Comparison of ENCODE assay signal across 9 mouse cellular contexts in the genomic region with DNA sequence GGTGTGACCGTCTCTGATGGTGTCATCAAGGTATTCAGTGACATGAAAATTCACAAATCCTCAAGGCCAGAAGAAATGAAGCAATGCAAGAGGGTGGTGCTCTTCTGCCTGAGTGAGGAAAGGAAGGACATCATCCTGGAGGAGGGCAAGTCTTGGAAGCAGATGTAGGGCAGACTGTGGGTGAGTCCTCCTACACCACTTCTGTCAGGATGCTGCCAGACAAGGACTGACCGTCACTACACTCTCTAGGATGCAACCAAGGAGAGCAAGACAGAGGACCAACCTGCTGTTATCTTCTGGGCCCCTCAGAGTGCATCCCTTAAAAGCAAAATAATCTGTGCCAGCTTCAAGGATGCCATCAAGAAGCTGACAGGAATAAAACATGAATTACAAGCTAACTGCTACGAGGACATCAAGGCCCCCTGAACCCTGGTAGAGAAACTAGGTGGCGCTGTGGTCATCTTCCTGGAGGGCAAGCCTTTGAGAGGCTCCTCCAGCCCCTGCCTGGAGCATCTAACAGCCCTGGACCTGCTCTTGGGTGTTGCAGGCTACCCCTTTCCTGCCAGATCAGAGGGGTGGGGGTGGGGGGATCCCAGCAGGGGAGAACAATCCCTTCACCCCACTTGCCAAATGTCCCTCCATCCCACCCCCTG. TPM values are rescaled to one million over a fixed set of nuclear protein-coding genes. Genes with fewer than 3 reads are reported as not detected.
DNase-seq lines count a peak whose midpoint lies in the region; ATAC-seq and TF ChIP-seq lines count a peak whose summit lies in the region.
"Had no signal": no experiment of that assay in that cellular context is flagged by ENCODE, and none has a peak within 500 bp of the region (broad histone marks: within the 10 kb centered on the region; RNA-seq: fewer than 3 reads in every experiment).

No protein-coding gene starts in this region.

- DNase-seq in CD4-positive, CD25-positive, alpha-beta regulatory T cell, adult 2 months (ENCODE audit: low read depth, low spot score) = peak; percentile 48
- no peak for DNase-seq in kidney, postnatal 0 days (ENCODE audit: low spot score)
- no peak for DNase-seq in kidney, postnatal 14 days
- peak; percentile 40 for DNase-seq in urinary bladder, postnatal 14 days (ENCODE audit: low spot score)
- no peak for DNase-seq in urinary bladder, adult 2 months (ENCODE audit: low spot score)
- no peak for DNase-seq in Muller cell, postnatal 12 days (ENCODE audit: inconsistent ontology term)
- DNase-seq in cerebellum, postnatal 36 days = no peak

- H3K4me1 ChIP-seq in kidney, postnatal 0 days (replicated peaks; ENCODE audit: insufficient read depth, low read length) = peaks cover 15% of the 10 kb centered on the region

- peak; percentile 46 for TF ChIP-seq CTCF in kidney, postnatal 0 days (IDR thresholded peaks at IDR 0.05; ENCODE audit: low read depth)

- H3K27ac ChIP-seq in kidney, postnatal 0 days = no peak overlapping the region
- H3K27ac ChIP-seq: liver, embryonic 15.5 days had no signal

- 44% methylated on average over 4 of the region's 4 CpGs for WGBS in kidney, postnatal 0 days

- no peaks in the 10 kb centered on the region for H3K27me3 ChIP-seq in kidney, postnatal 0 days (ENCODE audit: insufficient read depth, low read length)

- H3K9ac ChIP-seq in kidney, postnatal 0 days (ENCODE audit: low read depth, low read length) = no peak overlapping the region
- H3K9ac ChIP-seq: liver, embryonic 15.5 days had no signal

- H3K9me3 ChIP-seq in kidney, postnatal 0 days (replicated peaks; ENCODE audit: low read length) = no peaks in the 10 kb centered on the region
- H3K9me3 ChIP-seq: liver, embryonic 15.5 days had no signal

- ATAC-seq in CD4-positive, CD25-positive, alpha-beta regulatory T cell, adult 4 months = no peak
- no peak for ATAC-seq in kidney, postnatal 0 days (replicated peaks; ENCODE audit: low FRiP score, low read depth)

- no peak overlapping the region for H3K4me2 ChIP-seq in kidney, postnatal 0 days (ENCODE audit: low read length)
- H3K4me2 ChIP-seq: liver, embryonic 15.5 days had no signal

- no peaks in the 10 kb centered on the region for H3K36me3 ChIP-seq in kidney, postnatal 0 days (ENCODE audit: insufficient read depth, low read length)

- H3K4me3 ChIP-seq in kidney, postnatal 0 days (replicated peaks; ENCODE audit: low read depth, low read length) = no peak overlapping the region
- H3K4me3 ChIP-seq: liver, embryonic 15.5 days had no signal

RNA-seq across cellular contexts. Expression of gene Slc2a4, which starts 2.9 kb away (rescaled TPM):
- polyA plus RNA-seq in CD4-positive, CD25-positive, alpha-beta regulatory T cell, adult 4 months (2017; shearing (Covaris generic)) = not detected
- 21.4 and 23.1 TPM in 2 replicates for polyA plus RNA-seq in kidney, postnatal 0 days (2015; fragmentation: Nextera tagmentation; extraction: Ambion mirVana)
- 146 and 167 TPM in 2 replicates for polyA plus RNA-seq in urinary bladder, adult 2 months (2012; rRNA removed)

RNA-seq across cellular contexts. Expression of gene Cldn7, which starts 13.6 kb away (rescaled TPM):
- polyA plus RNA-seq in CD4-positive, CD25-positive, alpha-beta regulatory T cell, adult 4 months (2017; shearing (Covaris generic)) = not detected
- 238 and 246 TPM in 2 replicates for polyA plus RNA-seq in kidney, postnatal 0 days (2015; fragmentation: Nextera tagmentation; extraction: Ambion mirVana)
- polyA plus RNA-seq in urinary bladder, adult 2 months (2012; rRNA removed) = 67.1 and 69.1 TPM in 2 replicates

RNA-seq across cellular contexts. Expression of gene Ybx2, which starts 15.3 kb away (rescaled TPM):
- polyA plus RNA-seq in CD4-positive, CD25-positive, alpha-beta regulatory T cell, adult 4 months (2017; shearing (Covaris generic)) = not detected
- 6.8 and 7.5 TPM in 2 replicates for polyA plus RNA-seq in kidney, postnatal 0 days (2015; fragmentation: Nextera tagmentation; extraction: Ambion mirVana)
- polyA plus RNA-seq in urinary bladder, adult 2 months (2012; rRNA removed) = 3.7 and 6.2 TPM in 2 replicates
- polyA plus RNA-seq: liver, embryonic 15.5 days had no signal

RNA-seq across cellular contexts. Expression of gene Eif5a, which starts 29.2 kb away (rescaled TPM):
- 1,000 to 10,000 TPM; 1,067 to 1,377 TPM for polyA plus RNA-seq in CD4-positive, CD25-positive, alpha-beta regulatory T cell, adult 4 months (2017; shearing (Covaris generic))
- polyA plus RNA-seq in kidney, postnatal 0 days (2015; fragmentation: Nextera tagmentation; extraction: Ambion mirVana) = 1,371 and 1,476 TPM in 2 replicates
- 565 and 624 TPM in 2 replicates for polyA plus RNA-seq in urinary bladder, adult 2 months (2012; rRNA removed)

RNA-seq across cellular contexts. Expression of gene Ctdnep1, which starts 30.0 kb away (rescaled TPM):
- 10 to 100 TPM; 21.1 to 25.4 TPM for polyA plus RNA-seq in CD4-positive, CD25-positive, alpha-beta regulatory T cell, adult 4 months (2017; shearing (Covaris generic))
- 28.3 and 29.1 TPM in 2 replicates for polyA plus RNA-seq in kidney, postnatal 0 days (2015; fragmentation: Nextera tagmentation; extraction: Ambion mirVana)
- 82.0 and 95.4 TPM in 2 replicates for polyA plus RNA-seq in urinary bladder, adult 2 months (2012; rRNA removed)

Comparison
In these comparisons a context has a peak if more than half of its experiments do, and no peak if none do; other contexts are left out.
1. DNase-seq: peak in CD4-positive, CD25-positive, alpha-beta regulatory T cell, adult 2 months (single experiment) and urinary bladder, postnatal 14 days (single experiment); none in kidney, postnatal 0 days (single experiment), kidney, postnatal 14 days (single experiment), urinary bladder, adult 2 months (single experiment), Muller cell, postnatal 12 days (single experiment) and cerebellum, postnatal 36 days (0 of 2).
2. RNA of gene Slc2a4, which starts 2.9 kb away (polyA plus RNA-seq): 146 to 167 TPM in urinary bladder, adult 2 months and 21.4 to 23.1 TPM in kidney, postnatal 0 days; not detected in CD4-positive, CD25-positive, alpha-beta regulatory T cell, adult 4 months; every median in the first group is over 10 times any median in the second.
3. RNA of gene Cldn7, which starts 13.6 kb away (polyA plus RNA-seq): 238 to 246 TPM in kidney, postnatal 0 days and 67.1 to 69.1 TPM in urinary bladder, adult 2 months; not detected in CD4-positive, CD25-positive, alpha-beta regulatory T cell, adult 4 months; every median in the first group is over 10 times any median in the second.